Mouse (Mus musculus): ENCODE results near the gene AI464131.

DNA sequence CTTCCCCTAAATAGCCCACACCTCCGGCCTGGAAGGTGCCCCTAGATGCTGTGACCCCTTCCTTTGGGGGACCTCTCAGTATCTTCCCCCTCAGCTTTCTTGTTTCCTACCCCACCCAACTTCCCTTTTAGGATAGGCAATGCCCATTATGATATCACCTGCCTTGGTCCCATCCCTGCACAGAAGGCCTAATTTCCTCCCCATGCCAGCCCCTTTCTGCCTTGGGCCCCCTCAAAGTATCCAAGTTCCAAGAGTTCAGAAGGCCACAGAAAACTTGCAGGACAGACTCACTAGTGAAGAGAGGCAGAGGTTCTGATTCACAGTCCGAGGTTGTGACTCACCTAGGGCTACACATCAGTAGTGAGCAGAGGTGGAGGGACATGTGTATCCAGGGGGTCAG, 14.4 kb upstream of the AI464131 start, which contains the start of gene 1110017D15Rik:
- TF ChIP-seq CTCF (IDR thresholded peaks at IDR 0.05; ENCODE audit: low read depth, low read length) = no peak
- TF ChIP-seq POLR2A (IDR thresholded peaks at IDR 0.05; ENCODE audit: extremely low read depth, insufficient read depth, low read length) = no peak

Measured in liver, adult 2 months (tissue).